Mouse (Mus musculus): ENCODE data around the gene Ddx11.

DNA sequence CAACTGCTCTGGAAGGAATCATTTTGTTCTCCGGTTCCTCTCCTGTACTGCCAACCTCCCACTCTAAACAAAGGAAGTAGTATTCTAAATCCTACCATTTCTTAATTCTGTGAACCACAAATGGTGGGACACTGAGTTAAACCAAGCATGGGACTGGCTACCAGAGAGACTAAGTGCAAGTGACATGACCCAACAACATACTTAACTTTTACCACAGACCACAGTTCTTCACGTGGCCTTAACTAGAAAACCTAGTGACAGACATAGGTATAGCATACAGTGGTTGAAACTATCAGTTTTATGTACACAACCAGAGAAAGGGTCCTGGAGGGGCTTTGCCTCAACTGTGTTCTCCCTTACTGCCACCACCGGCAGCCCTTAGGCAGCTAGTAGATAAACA, 30.7 kb upstream of the Ddx11 start:
- no peak for TF ChIP-seq CTCF (IDR thresholded peaks at IDR 0.05; ENCODE audit: low read depth, low read length)
- no peak for TF ChIP-seq POLR2A (IDR thresholded peaks at IDR 0.05; ENCODE audit: extremely low read depth, insufficient read depth, low read length)

Measured in liver, adult 2 months (tissue).